Mouse (Mus musculus): ENCODE results near the gene Sec14l1.

DNA sequence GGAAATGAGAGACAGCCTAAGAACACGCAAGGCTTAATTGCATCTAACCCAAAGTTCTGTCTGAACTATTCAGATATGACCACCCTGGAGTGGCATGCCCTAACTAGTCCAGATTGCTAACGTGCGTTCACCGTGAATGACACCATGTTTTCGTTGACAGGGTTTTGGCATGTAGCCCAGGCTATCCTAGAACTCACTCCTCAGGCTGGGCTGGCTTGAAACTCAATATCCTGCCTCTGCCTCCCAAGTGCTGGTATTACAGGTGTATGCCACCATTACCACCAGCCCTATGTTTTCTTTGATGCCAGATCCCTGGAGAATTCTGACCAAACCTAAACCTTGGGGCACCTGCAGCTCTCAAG lies 45.0 kb downstream of the Sec14l1 start:
- no peak for TF ChIP-seq CTCF (IDR thresholded peaks at IDR 0.05; ENCODE audit: control insufficient read depth, insufficient read depth, insufficient replicate concordance, low read depth, low read length)
- no peak for TF ChIP-seq POLR2A (IDR thresholded peaks at IDR 0.05; ENCODE audit: control insufficient read depth, low read depth, low read length)

All from testis, adult 2 months (tissue).